Mouse (Mus musculus): ENCODE data around the gene E330009J07Rik. TPM values are rescaled to one million over a fixed set of nuclear protein-coding genes. Genes with fewer than 3 reads are reported as not detected.

Gene E330009J07Rik
- total RNA-seq, 2 experiments from 2014 or later, result 53.2 to 58.2 TPM

GRCm38 (mm10) chr6:40380181-40380580 lies 55.8 kb downstream of the E330009J07Rik start:
- DNase-seq (ENCODE audit: low spot score in 2 of 2), result no peak
- intact Hi-C loops (cut with DNase I), result no loop called here

- no peak for DNase-seq (ENCODE audit: low spot score in 2 of 2)
- intact Hi-C loops (cut with DNase I), result no loop called here
Observed at GRCm38 (mm10) chr6:40371031-40371430, 64.9 kb downstream of the E330009J07Rik start.

GRCm38 (mm10) chr6:40353360-40353759 lies 82.6 kb downstream of the E330009J07Rik start:
- intact Hi-C loops (cut with DNase I), result no loop called here
- no peak for DNase-seq (ENCODE audit: low spot score in 2 of 2)

Other genes with a start within 250 kb of the E330009J07Rik start
- 10 to 100 TPM; 41.4 to 44.8 TPM for gene Agk, start 111.0 kb downstream of the E330009J07Rik start, total RNA-seq (2021)
- gene Wee2, start 3.0 kb upstream of the E330009J07Rik start, total RNA-seq (2021), result under 1 TPM in 1 of 2 experiments, not detected in 1; 0.18 TPM
- 10 to 100 TPM; 25.9 to 36.0 TPM for gene Ssbp1, start 35.2 kb upstream of the E330009J07Rik start, total RNA-seq (2021)
- gene Tas2r137, start 55.1 kb upstream of the E330009J07Rik start, total RNA-seq (2021), result under 1 TPM; 0.39 TPM
- gene Tas2r108, start 57.4 kb upstream of the E330009J07Rik start, total RNA-seq (2021), result not detected
- gene Prss37, start 83.4 kb upstream of the E330009J07Rik start, total RNA-seq (2021), result not detected
- gene Olfr461, start 118.9 kb upstream of the E330009J07Rik start, total RNA-seq (2021), result not detected
- not detected for gene Olfr460, start 133.4 kb upstream of the E330009J07Rik start, total RNA-seq (2021)
- under 1 TPM; 0.47 to 0.84 TPM for gene Clec5a, start 149.7 kb upstream of the E330009J07Rik start, total RNA-seq (2021)
- not detected for gene Tas2r138, start 177.2 kb upstream of the E330009J07Rik start, total RNA-seq (2021)
- gene Mgam, start 192.7 kb upstream of the E330009J07Rik start, total RNA-seq (2021), result not detected

All from left cerebral cortex, postnatal 36 days (tissue).